Mouse (Mus musculus): ENCODE measurements around the gene Srek1. TPM values are rescaled to one million over a fixed set of nuclear protein-coding genes. Genes with fewer than 3 reads are reported as not detected.

The Srek1 gene
- total RNA-seq, 2 experiments from 2014 or later, result 28.9 to 103 TPM

GRCm38 (mm10) chr13:103735330-103736007, 38.9 kb downstream of the Srek1 start:
- ATAC-seq (replicated peaks; ENCODE audit: low FRiP score, poor library complexity, severe bottlenecking), result peak; percentile 52; the same call in 1 of the 2 replicates

- no peak for ATAC-seq (replicated peaks; ENCODE audit: low FRiP score, poor library complexity, severe bottlenecking)
These were observed 47.5 kb downstream of the Srek1 start for GRCm38 (mm10) chr13:103726872-103727271.

GRCm38 (mm10) chr13:103711406-103712025, 62.9 kb downstream of the Srek1 start:
- ATAC-seq (replicated peaks; ENCODE audit: low FRiP score, poor library complexity, severe bottlenecking), result no peak

- ATAC-seq (replicated peaks; ENCODE audit: low FRiP score, poor library complexity, severe bottlenecking), result no peak
These were observed 64.0 kb downstream of the Srek1 start for GRCm38 (mm10) chr13:103710359-103710781.

- ATAC-seq (replicated peaks; ENCODE audit: low FRiP score, poor library complexity, severe bottlenecking), result no peak
These were observed 68.9 kb downstream of the Srek1 start for GRCm38 (mm10) chr13:103705436-103705978.

- ATAC-seq (replicated peaks; ENCODE audit: low FRiP score, poor library complexity, severe bottlenecking), result no peak
These were observed 70.6 kb downstream of the Srek1 start for GRCm38 (mm10) chr13:103703833-103704232.

- ATAC-seq (replicated peaks; ENCODE audit: low FRiP score, poor library complexity, severe bottlenecking), result peak; percentile 66; the same call in 1 of the 2 replicates
These were observed 71.0 kb downstream of the Srek1 start for GRCm38 (mm10) chr13:103703386-103703785.

- ATAC-seq (replicated peaks; ENCODE audit: low FRiP score, poor library complexity, severe bottlenecking), result no peak
These were observed 72.1 kb downstream of the Srek1 start for GRCm38 (mm10) chr13:103702266-103702665.

- no peak for ATAC-seq (replicated peaks; ENCODE audit: low FRiP score, poor library complexity, severe bottlenecking)
These were observed 73.7 kb downstream of the Srek1 start for GRCm38 (mm10) chr13:103700752-103701151.

- ATAC-seq (replicated peaks; ENCODE audit: low FRiP score, poor library complexity, severe bottlenecking), result no peak
These were observed 76.4 kb downstream of the Srek1 start for GRCm38 (mm10) chr13:103697993-103698392.

- no peak for ATAC-seq (replicated peaks; ENCODE audit: low FRiP score, poor library complexity, severe bottlenecking)
These were observed 78.2 kb downstream of the Srek1 start for GRCm38 (mm10) chr13:103696164-103696563.

GRCm38 (mm10) chr13:103695456-103695855, 79.0 kb downstream of the Srek1 start:
- no peak for ATAC-seq (replicated peaks; ENCODE audit: low FRiP score, poor library complexity, severe bottlenecking)

Other genes starting within 250 kb of the Srek1 start
- gene Erbin, start 145.9 kb upstream of the Srek1 start, total RNA-seq (2015; ENCODE audit: low replicate concordance), result 47.4 and 47.6 TPM in 2 replicates
- gene Erbin, start 145.9 kb upstream of the Srek1 start, total RNA-seq (2017; ENCODE audit: low replicate concordance), result 34.8 and 37.5 TPM in 2 replicates